Comparison of ENCODE assay signal across 8 mouse cellular contexts in genomic region chr4:116684665-116685064, GRCm38 (mm10). TPM values are rescaled to one million over a fixed set of nuclear protein-coding genes. Genes with fewer than 3 reads are reported as not detected.
A peak's percentile ranks its signal among the peaks of the same experiment; 100 is the strongest.
DNase-seq lines count a peak whose midpoint lies in the region; ATAC-seq and TF ChIP-seq lines count a peak whose summit lies in the region.

No protein-coding gene starts in this region.

- no peak for DNase-seq in kidney, adult 2 months
- no peak for DNase-seq in kidney, adult 11 months
- DNase-seq in adipocyte (ENCODE audit: low spot score), result peak; percentile 31
- DNase-seq in ovary, postnatal 36 days (ENCODE audit: low spot score), result no peak
- no peak for DNase-seq in urinary bladder, postnatal 14 days (ENCODE audit: low spot score)
- DNase-seq in thymus, postnatal 14 days, result no peak

- H3K4me3 ChIP-seq in kidney, adult 2 months (ENCODE audit: insufficient read depth, low read depth, low read length), result peak overlapping the region; percentile 81; the same call in 1 of the 2 replicates
- H3K4me3 ChIP-seq in hindbrain, embryonic 12.5 days, result peak overlapping the region; percentile 59
- H3K4me3 ChIP-seq in midbrain, embryonic 13.5 days (replicated peaks), result peak overlapping the region; percentile 66

- H3K4me1 ChIP-seq in kidney, adult 2 months (ENCODE audit: control insufficient read depth, insufficient read depth, low read length), result peaks cover 15% of the 10 kb centered on the region; the same call in 1 of the 2 replicates
- H3K4me1 ChIP-seq in hindbrain, embryonic 12.5 days, result peaks cover 15% of the 10 kb centered on the region
- peaks cover 21% of the 10 kb centered on the region for H3K4me1 ChIP-seq in midbrain, embryonic 13.5 days (replicated peaks)

- H3K9ac ChIP-seq in hindbrain, embryonic 12.5 days, result no peak overlapping the region
- H3K9ac ChIP-seq in midbrain, embryonic 13.5 days (replicated peaks), result no peak overlapping the region; the same call in 1 of the 2 replicates

- H3K27ac ChIP-seq in kidney, adult 2 months (ENCODE audit: insufficient read depth, low read depth, low read length), result peak overlapping the region; percentile 99
- H3K27ac ChIP-seq in hindbrain, embryonic 12.5 days, result peak overlapping the region; percentile 89
- H3K27ac ChIP-seq in midbrain, embryonic 13.5 days, result 0 out of 2 replicates have a peak overlapping the region, but pooled peaks have one; percentile 33

- peaks cover 11% of the 10 kb centered on the region; the same call in 1 of the 2 replicates for H3K36me3 ChIP-seq in kidney, adult 2 months (ENCODE audit: control insufficient read depth, insufficient read depth, low read length)
- peaks cover 6% of the 10 kb centered on the region; the same call in 1 of the 2 replicates for H3K36me3 ChIP-seq in hindbrain, embryonic 12.5 days
- H3K36me3 ChIP-seq in midbrain, embryonic 13.5 days, result peaks cover 6% of the 10 kb centered on the region

- H3K4me2 ChIP-seq in hindbrain, embryonic 12.5 days (replicated peaks), result peak overlapping the region; percentile 70; the same call in 1 of the 2 replicates
- peak overlapping the region; percentile 74 for H3K4me2 ChIP-seq in midbrain, embryonic 13.5 days (replicated peaks)

- TF ChIP-seq POLR2A in kidney, adult 2 months (IDR thresholded peaks at IDR 0.05; ENCODE audit: low read depth, low read length), result no peak

- H3K9me3 ChIP-seq in hindbrain, embryonic 12.5 days (replicated peaks), result no peaks in the 10 kb centered on the region
- H3K9me3 ChIP-seq in midbrain, embryonic 13.5 days, result no peaks in the 10 kb centered on the region

- no peak for TF ChIP-seq CTCF in kidney, adult 2 months (conservative IDR thresholded peaks at IDR 0.05; ENCODE audit: insufficient read depth, insufficient read length, low read depth, low read length)

- H3K27me3 ChIP-seq in kidney, adult 2 months (replicated peaks; ENCODE audit: control insufficient read depth, insufficient read depth, low read length), result no peaks in the 10 kb centered on the region
- H3K27me3 ChIP-seq in hindbrain, embryonic 12.5 days, result no peaks in the 10 kb centered on the region
- H3K27me3 ChIP-seq in midbrain, embryonic 13.5 days, result no peaks in the 10 kb centered on the region

- ATAC-seq in hindbrain, embryonic 12.5 days (ENCODE audit: low FRiP score), result no peak
- no peak for ATAC-seq in midbrain, embryonic 13.5 days

- WGBS in kidney, adult 2 months, result 70% methylated on average over 2 of the region's 2 CpGs
- 73% methylated on average over 2 of the region's 2 CpGs for WGBS in hindbrain, embryonic 12.5 days
- WGBS in midbrain, embryonic 13.5 days, result 90% methylated on average over 2 of the region's 2 CpGs

RNA-seq across cellular contexts. Expression of gene Prdx1, which starts 0.7 kb away (rescaled TPM):
- 282 and 478 TPM in 2 replicates for polyA plus RNA-seq in kidney, adult 2 months (2012; rRNA removed)
- polyA plus RNA-seq in hindbrain, embryonic 12.5 days (2016; fragmentation: Nextera tagmentation; extraction: Ambion mirVana), result 731 and 767 TPM in 2 replicates
- polyA plus RNA-seq in midbrain, embryonic 13.5 days (2015; fragmentation: Nextera tagmentation; extraction: Ambion mirVana), result 516 and 536 TPM in 2 replicates

RNA-seq across cellular contexts. Expression of gene Mmachc, which starts 23.5 kb away (rescaled TPM):
- polyA plus RNA-seq in kidney, adult 2 months (2012; rRNA removed), result 28.8 and 30.3 TPM in 2 replicates
- 26.0 and 26.2 TPM in 2 replicates for polyA plus RNA-seq in hindbrain, embryonic 12.5 days (2016; fragmentation: Nextera tagmentation; extraction: Ambion mirVana)
- polyA plus RNA-seq in midbrain, embryonic 13.5 days (2015; fragmentation: Nextera tagmentation; extraction: Ambion mirVana), result 29.6 and 29.8 TPM in 2 replicates

RNA-seq across cellular contexts. Expression of gene Ccdc163, which starts 23.6 kb away (rescaled TPM):
- polyA plus RNA-seq in kidney, adult 2 months (2012; rRNA removed), result 29.2 and 34.5 TPM in 2 replicates
- 22.4 and 23.6 TPM in 2 replicates for polyA plus RNA-seq in hindbrain, embryonic 12.5 days (2016; fragmentation: Nextera tagmentation; extraction: Ambion mirVana)
- 18.8 and 18.9 TPM in 2 replicates for polyA plus RNA-seq in midbrain, embryonic 13.5 days (2015; fragmentation: Nextera tagmentation; extraction: Ambion mirVana)

RNA-seq across cellular contexts. Expression of gene Akr1a1, which starts 33.2 kb away (rescaled TPM):
- polyA plus RNA-seq in kidney, adult 2 months (2012; rRNA removed), result 2,926 and 3,067 TPM in 2 replicates
- 566 and 569 TPM in 2 replicates for polyA plus RNA-seq in hindbrain, embryonic 12.5 days (2016; fragmentation: Nextera tagmentation; extraction: Ambion mirVana)
- 613 and 617 TPM in 2 replicates for polyA plus RNA-seq in midbrain, embryonic 13.5 days (2015; fragmentation: Nextera tagmentation; extraction: Ambion mirVana)

RNA-seq across cellular contexts. Expression of gene Tesk2, which starts 36.1 kb away (rescaled TPM):
- 10.7 and 11.7 TPM in 2 replicates for polyA plus RNA-seq in kidney, adult 2 months (2012; rRNA removed)
- polyA plus RNA-seq in hindbrain, embryonic 12.5 days (2016; fragmentation: Nextera tagmentation; extraction: Ambion mirVana), result 6.9 and 7.4 TPM in 2 replicates
- polyA plus RNA-seq in midbrain, embryonic 13.5 days (2015; fragmentation: Nextera tagmentation; extraction: Ambion mirVana), result 3.7 and 4.1 TPM in 2 replicates

Comparison
In these comparisons a context has a peak if more than half of its experiments do, and no peak if none do; other contexts are left out.
1. H3K27ac ChIP-seq: peak in every context shown above with its lines; median percentile 99 in kidney, adult 2 months; 89 in hindbrain, embryonic 12.5 days; 33 in midbrain, embryonic 13.5 days.